Mouse (Mus musculus): ENCODE measurements around the gene Ina.
A peak's percentile ranks its signal among the peaks of the same experiment; 100 is the strongest.

The Ina gene

DNA sequence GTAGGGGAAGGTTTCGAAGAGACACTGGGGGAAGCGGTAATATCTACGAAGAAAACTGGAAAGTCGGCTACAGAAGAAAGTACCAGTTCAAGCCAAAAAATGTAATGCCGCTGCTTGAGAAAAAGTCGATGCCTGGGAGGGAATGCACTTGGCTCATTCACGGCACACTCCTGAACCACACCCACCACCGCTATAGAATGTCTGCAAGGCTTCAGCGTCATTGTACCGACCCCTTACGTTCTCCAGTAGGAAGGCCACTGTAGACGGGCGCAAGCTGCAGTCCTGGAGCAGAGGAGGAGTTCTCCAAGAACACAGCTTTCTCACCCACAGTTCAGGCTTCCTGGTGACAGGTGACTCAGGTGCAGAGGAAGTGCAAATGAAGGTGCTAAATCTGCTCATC lies 9.0 kb downstream of the Ina start:
- no peak for TF ChIP-seq GATA4 (IDR thresholded peaks at IDR 0.05; ENCODE audit: insufficient replicate concordance, low read length)

DNA sequence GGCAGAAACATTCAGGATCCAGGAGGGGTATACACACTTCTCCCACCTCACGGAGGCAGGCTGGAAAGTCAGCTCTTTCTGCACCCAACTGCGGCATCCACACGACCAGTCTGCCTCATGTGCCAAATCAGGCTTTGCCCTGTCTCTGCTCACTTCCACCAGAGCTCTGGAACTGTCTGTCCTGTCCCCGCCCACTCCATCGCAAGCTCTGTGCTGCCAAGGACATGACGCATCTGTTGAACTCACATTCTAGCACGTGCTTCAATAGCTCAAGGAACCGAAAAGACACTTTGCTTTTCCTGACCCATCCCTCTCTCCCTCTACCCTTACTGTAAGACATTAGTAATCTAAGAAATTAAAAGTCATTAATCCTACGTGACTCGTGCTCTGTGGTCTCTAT lies 10.5 kb downstream of the Ina start:
- no peak for TF ChIP-seq GATA4 (IDR thresholded peaks at IDR 0.05; ENCODE audit: insufficient replicate concordance, low read length)

DNA sequence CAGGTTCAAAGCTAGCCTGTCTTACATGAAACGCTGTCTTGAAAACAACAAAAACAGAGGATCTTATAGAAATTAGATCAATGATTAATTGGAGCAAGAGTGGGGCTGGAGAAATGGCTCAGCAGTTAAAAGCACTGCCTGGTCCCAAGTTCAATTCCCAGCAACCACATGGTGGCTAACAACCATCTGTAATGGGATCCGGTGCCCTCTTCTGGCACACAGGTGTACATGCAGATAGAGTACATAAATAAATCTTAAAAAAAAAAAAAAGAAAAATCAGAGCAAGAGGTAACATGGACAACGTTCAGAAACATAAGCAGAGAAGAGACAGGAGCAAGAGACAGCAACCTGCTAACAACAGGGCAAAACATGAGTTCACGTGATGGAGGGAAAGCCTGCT lies 12.0 kb downstream of the Ina start:
- TF ChIP-seq GATA4 (IDR thresholded peaks at IDR 0.05; ENCODE audit: insufficient replicate concordance, low read length), result no peak

DNA sequence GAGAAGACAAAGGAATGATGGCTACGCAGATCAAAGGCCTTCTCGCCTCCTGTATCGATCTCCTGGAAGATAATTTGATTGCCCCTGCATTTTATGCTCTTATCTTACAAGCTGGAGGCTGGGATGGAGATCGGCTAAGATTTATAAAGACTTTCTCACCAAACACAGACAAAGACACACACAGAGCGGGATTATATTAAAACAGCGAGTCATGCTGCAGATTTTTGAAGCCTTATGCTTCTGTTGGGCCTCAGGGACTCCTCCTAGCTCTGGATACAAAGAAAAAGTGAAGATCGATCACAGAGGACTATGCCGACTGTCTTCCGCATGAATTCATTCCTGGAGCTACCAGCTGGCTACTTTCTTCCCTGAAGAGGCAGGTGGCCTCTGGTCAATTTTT lies 15.3 kb downstream of the Ina start:
- TF ChIP-seq GATA4 (IDR thresholded peaks at IDR 0.05; ENCODE audit: insufficient replicate concordance, low read length), result no peak

DNA sequence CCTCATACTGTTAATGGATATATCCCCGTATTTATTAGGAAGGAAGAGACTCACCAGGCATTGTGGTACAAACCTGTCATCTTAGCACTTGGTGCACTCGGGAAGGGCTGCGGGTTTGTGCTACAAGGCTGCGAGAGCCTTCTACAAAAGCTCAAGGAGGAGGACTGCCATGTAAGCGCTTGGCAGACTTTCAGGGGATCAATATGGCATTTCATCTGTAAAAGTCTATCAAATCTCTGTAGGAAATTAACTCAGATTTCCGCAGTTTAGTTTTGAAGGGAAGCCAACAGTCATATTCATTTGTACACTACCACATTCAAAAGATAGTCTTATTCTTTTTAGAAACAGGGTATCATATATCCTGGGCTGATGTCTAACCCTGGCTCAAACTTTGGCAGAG lies 17.3 kb downstream of the Ina start:
- TF ChIP-seq GATA4 (IDR thresholded peaks at IDR 0.05; ENCODE audit: insufficient replicate concordance, low read length), result no peak

DNA sequence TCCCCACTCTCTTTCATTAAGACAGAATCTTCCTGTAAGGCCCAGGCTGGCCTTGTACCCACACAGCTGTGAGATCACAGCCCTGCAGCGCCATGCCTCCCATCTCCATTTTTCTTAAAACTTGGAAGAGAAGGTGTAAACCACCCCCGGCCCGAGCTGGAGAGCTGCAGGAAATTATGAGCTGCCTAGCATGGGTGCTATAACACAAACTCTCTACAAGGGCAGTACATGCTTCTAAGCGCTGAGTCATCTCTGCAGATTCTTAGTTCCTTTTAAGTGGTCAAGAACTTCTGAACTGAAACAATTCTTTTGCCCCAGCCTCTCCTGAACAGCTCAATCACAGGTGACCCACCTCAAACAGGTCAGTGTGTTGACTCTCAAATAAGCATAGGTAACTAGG lies 20.4 kb downstream of the Ina start:
- TF ChIP-seq GATA4 (IDR thresholded peaks at IDR 0.05; ENCODE audit: insufficient replicate concordance, low read length), result no peak

DNA sequence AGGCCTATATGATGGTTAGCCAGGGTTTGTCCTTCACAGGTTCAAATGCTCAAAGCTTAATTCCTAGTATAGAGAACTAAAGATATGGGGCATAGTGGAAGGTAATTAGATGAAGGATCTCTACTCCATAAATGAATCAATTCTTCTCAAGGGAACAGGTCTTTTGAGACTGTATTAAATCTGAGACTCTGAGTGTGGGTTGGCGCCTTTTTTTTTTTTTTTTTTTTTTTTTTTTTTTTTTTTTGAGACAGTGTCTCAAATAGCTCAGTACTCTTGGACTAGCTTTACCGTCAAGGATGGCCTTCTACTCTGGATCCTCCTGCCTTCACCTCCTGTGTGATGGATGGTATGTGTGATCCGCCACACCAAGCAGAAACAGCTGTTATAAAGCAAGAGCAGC lies 22.1 kb downstream of the Ina start:
- no peak for TF ChIP-seq GATA4 (IDR thresholded peaks at IDR 0.05; ENCODE audit: insufficient replicate concordance, low read length)

- no peak for TF ChIP-seq GATA4 (IDR thresholded peaks at IDR 0.05; ENCODE audit: insufficient replicate concordance, low read length)
These were observed 26.4 kb downstream of the Ina start for GRCm38 (mm10) chr19:47040720-47041473.

DNA sequence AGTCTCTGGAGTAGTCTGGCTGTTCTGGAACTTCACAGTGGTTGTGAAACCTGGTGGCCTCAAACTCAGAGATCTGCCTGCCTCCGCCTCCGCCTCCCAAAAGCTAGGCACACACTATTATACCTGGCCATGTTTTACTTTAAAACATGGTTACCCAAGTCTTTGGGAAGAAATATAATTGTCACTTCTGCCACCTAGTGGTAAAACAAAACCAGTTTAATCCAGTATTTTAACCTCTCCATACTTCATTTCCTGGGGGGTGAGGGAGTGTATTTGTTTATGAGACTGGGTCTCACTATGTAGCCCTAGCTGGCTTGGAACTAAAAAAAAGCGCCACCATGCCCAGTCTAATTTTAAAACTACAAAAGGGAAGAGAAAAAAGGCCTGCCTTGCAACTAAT lies 29.1 kb downstream of the Ina start:
- no peak for TF ChIP-seq GATA4 (IDR thresholded peaks at IDR 0.05; ENCODE audit: insufficient replicate concordance, low read length)

- TF ChIP-seq GATA4 (IDR thresholded peaks at IDR 0.05; ENCODE audit: insufficient replicate concordance, low read length), result no peak
These were observed 31.8 kb downstream of the Ina start for GRCm38 (mm10) chr19:47046343-47046742.

DNA sequence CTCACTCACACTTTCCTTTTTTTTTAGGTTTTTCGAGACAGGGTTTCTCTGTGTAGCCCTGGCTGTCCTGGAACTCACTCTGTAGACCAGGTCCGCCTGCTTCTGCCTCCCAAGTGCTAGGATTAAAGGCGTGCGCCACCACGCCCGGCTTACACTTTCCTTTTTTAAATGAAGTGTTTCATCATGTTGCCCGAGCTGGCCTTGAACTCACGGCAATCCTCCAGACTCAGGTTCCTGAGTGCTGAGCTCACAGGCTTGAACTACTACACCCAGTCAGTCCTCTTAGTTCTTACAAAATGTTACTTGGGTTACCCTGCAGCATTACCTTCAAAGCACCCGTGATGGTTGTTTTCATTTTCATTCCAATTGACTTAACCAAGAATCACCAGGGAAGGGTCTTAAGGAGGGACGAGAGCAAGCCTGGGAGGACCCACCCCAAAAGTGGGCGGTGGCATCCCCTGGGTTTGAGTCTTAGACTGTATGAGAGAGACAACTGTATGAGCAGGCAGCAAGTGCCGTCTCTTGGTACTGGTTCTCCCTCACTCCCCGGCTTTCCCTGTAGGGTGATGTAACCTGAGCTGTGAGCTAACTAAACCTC lies 32.8 kb downstream of the Ina start:
- TF ChIP-seq GATA4 (IDR thresholded peaks at IDR 0.05; ENCODE audit: insufficient replicate concordance, low read length), result no peak

- TF ChIP-seq GATA4 (IDR thresholded peaks at IDR 0.05; ENCODE audit: insufficient replicate concordance, low read length), result no peak
These were observed 34.6 kb downstream of the Ina start for GRCm38 (mm10) chr19:47049061-47049460.

DNA sequence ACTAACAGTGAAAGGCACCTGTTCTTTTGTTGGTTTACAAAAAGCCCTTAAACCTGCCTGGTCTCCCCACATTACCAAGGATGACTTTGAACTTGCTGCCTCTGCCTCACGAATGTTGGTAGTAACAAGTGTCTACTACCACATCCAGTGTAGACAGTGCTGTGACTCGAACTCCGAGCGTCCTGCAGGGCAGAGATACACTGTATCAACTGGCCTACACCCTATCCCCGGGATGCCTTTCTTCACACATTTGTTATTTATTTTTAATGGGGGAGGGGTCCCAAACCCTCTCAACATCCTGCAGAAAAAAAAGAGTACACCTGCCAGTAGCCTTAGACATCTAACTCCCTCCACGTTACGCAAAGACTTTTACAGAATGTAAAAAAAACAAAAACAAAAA lies 35.3 kb downstream of the Ina start:
- no peak for TF ChIP-seq GATA4 (IDR thresholded peaks at IDR 0.05; ENCODE audit: insufficient replicate concordance, low read length)

DNA sequence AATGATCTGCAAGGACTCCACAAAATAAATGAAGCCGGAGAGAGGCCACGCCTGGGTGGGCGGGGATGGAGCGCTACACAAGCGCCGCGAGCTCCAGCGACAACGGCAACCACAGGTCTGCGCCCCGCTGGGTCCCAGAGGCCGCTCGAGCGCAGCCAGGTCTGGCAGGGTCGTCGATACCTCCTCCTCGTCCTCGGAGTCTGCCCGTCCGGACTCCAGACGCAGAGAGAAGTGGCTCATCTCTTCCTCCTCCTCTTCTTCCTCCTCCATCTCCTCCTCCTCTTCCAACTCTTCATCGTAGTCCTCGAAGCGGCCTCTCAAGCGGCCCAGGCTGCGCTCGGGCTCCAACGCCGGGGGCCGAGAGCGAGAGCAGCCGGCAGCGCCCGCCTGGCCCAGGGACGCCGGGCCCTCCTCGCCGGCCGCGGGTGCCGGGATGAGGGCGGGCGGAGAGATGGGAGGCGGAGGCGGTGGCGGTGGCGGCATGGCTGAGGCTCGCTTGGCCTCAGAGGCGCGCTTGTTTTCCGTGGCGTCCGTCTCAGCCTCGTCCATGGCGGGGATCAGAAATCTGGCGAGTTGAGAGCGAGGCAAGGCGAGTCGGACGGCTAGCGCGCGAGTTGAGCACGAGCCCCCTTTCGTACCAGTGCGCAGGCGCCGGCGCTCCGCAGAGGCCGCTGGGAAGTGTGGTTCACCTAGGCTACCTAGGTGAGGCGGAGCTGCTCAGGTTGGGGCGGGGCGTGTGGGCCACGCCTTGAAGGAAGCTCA lies 36.0 kb downstream of the Ina start, which contains the start of gene Pcgf6:
Pcgf6 (minus strand) TSS at position 636 of the 762 bp plus-strand sequence.
- TF ChIP-seq GATA4 (IDR thresholded peaks at IDR 0.05; ENCODE audit: insufficient replicate concordance, low read length), result no peak

- TF ChIP-seq GATA4 (IDR thresholded peaks at IDR 0.05; ENCODE audit: insufficient replicate concordance, low read length), result no peak
These were observed 38.4 kb downstream of the Ina start for GRCm38 (mm10) chr19:47052927-47053326.

DNA sequence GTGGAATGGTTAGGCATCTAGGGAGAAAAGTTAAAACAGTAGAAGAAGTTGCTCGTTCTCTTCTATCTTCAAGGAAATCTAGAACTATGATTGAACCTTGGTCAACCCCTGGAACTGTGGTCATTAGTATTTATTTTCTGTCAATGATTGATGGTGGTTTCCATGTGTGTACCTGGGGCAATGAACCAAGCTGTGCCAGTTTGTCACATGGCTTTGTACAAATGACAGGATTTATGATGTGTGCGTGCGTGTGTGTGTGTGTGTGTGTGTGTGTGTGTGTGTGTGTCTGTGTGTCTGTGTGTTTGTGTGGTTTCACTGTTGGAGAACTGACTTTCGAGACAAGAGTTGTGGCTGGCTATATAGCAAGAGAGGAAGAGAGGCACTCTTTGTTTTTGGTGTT lies 39.0 kb downstream of the Ina start:
- peak; percentile 37; the same call in 1 of the 2 replicates for TF ChIP-seq GATA4 (IDR thresholded peaks at IDR 0.05; ENCODE audit: insufficient replicate concordance, low read length)

Measured in liver, adult (tissue).